Mouse (Mus musculus) liver, postnatal 0 days (tissue): ENCODE measurements at regions not wholly inside any gene's neighbourhood (a gene's known extent, or its start where the extent isn't known, plus 50 kb on each side); places are given as distances from the start of the nearest gene placed in this dataset.

ENCODE experiments used
- CTCF ChIP-seq: sonication (generic); IDR thresholded peaks from 2 replicates; pipeline ENCODE4 v1.5.1; 2016; ENCODE audit warnings: antibody characterized with exemption, low read depth
- EP300 ChIP-seq: IDR thresholded peaks from 2 replicates; pipeline ENCODE4 v1.6.1; 2016; ENCODE audit warnings: antibody characterized with exemption, low read depth, mild to moderate bottlenecking

GRCm38 (mm10) chr17:67512008-67512407 lies 120.5 kb downstream of the Lrrc30 start:
- TF ChIP-seq CTCF = no peak
- no peak for TF ChIP-seq EP300
